8 mouse cellular contexts compared by ENCODE assay signal in genomic region chr4:107252522-107252921, GRCm38 (mm10). TPM values are rescaled to one million over a fixed set of nuclear protein-coding genes. Genes with fewer than 3 reads are reported as not detected.
A peak's percentile ranks its signal among the peaks of the same experiment; 100 is the strongest.
DNase-seq lines count a peak whose midpoint lies in the region; ATAC-seq and TF ChIP-seq lines count a peak whose summit lies in the region.

No protein-coding gene starts in this region.

- H3K4me1 ChIP-seq in liver, adult 2 months (ENCODE audit: control insufficient read depth, insufficient read depth, low read length), result peaks cover 20% of the 10 kb centered on the region
- peaks cover 33% of the 10 kb centered on the region for H3K4me1 ChIP-seq in heart, embryonic 16.5 days (ENCODE audit: control insufficient read depth, insufficient read depth, low read length)
- H3K4me1 ChIP-seq in midbrain, embryonic 11.5 days (ENCODE audit: control insufficient read depth, insufficient read depth, low read length), result 0 out of 2 replicates have a peak, but pooled peaks cover 2% of the 10 kb centered on the region

- no peak for ATAC-seq in heart, embryonic 16.5 days (replicated peaks; ENCODE audit: extremely low read depth, insufficient read depth, low FRiP score)
- no peak for ATAC-seq in midbrain, embryonic 11.5 days (ENCODE audit: low FRiP score)

- no peak for TF ChIP-seq CTCF in liver, adult 2 months (IDR thresholded peaks at IDR 0.05; ENCODE audit: low read depth, low read length)

- H3K36me3 ChIP-seq in liver, adult 2 months (ENCODE audit: control insufficient read depth, insufficient read depth, low read length), result no peaks in the 10 kb centered on the region
- H3K36me3 ChIP-seq in heart, embryonic 16.5 days (ENCODE audit: control insufficient read depth, insufficient read depth), result no peaks in the 10 kb centered on the region
- H3K36me3 ChIP-seq in midbrain, embryonic 11.5 days (ENCODE audit: control insufficient read depth, insufficient read depth, low read length), result no peaks in the 10 kb centered on the region

- peak overlapping the region; percentile 88 for H3K4me2 ChIP-seq in heart, embryonic 16.5 days (ENCODE audit: low read depth, low read length)
- peak overlapping the region; percentile 63 for H3K4me2 ChIP-seq in midbrain, embryonic 11.5 days

- H3K9me3 ChIP-seq in heart, embryonic 16.5 days (replicated peaks; ENCODE audit: control insufficient read depth, low read length), result no peaks in the 10 kb centered on the region
- no peaks in the 10 kb centered on the region for H3K9me3 ChIP-seq in midbrain, embryonic 11.5 days (ENCODE audit: control insufficient read depth, low read length)

- no peak overlapping the region for H3K27ac ChIP-seq in liver, adult 2 months (replicated peaks; ENCODE audit: insufficient read depth, low read depth, low read length)
- H3K27ac ChIP-seq in heart, embryonic 16.5 days (ENCODE audit: low read length), result 0 out of 2 replicates have a peak overlapping the region, but pooled peaks have one; percentile 4
- H3K27ac ChIP-seq in midbrain, embryonic 11.5 days (ENCODE audit: low read depth, low read length), result no peak overlapping the region

- peaks cover 19% of the 10 kb centered on the region; the same call in 1 of the 2 replicates for H3K79me2 ChIP-seq in liver, adult 2 months (ENCODE audit: control insufficient read depth, insufficient read depth, low read length)

- TF ChIP-seq POLR2A in liver, adult 2 months (IDR thresholded peaks at IDR 0.05; ENCODE audit: extremely low read depth, insufficient read depth, low read length), result no peak

- H3K9ac ChIP-seq in liver, adult 2 months (ENCODE audit: low read depth, low read length), result peak overlapping the region; percentile 85
- peak overlapping the region; percentile 92 for H3K9ac ChIP-seq in heart, embryonic 16.5 days (ENCODE audit: low read length)
- H3K9ac ChIP-seq in midbrain, embryonic 11.5 days (ENCODE audit: low read length), result peak overlapping the region; percentile 81

- no peaks in the 10 kb centered on the region for H3K27me3 ChIP-seq in liver, adult 2 months (ENCODE audit: control insufficient read depth, insufficient read depth, low read length)
- no peaks in the 10 kb centered on the region for H3K27me3 ChIP-seq in heart, embryonic 16.5 days (ENCODE audit: control insufficient read depth, insufficient read depth, low read length)
- no peaks in the 10 kb centered on the region for H3K27me3 ChIP-seq in midbrain, embryonic 11.5 days (ENCODE audit: control insufficient read depth, insufficient read depth, low read length)

- under 1% methylated on average over 11 of the region's 11 CpGs for WGBS in liver, adult 2 months
- WGBS in heart, embryonic 16.5 days, result 3% methylated on average over 11 of the region's 11 CpGs
- WGBS in midbrain, embryonic 11.5 days, result under 1% methylated on average over 11 of the region's 11 CpGs

- DNase-seq in liver, adult 2 months (ENCODE audit: extremely low read depth, low read depth, low spot score), result no peak
- no peak for DNase-seq in liver
- peak; percentile 56 for DNase-seq in cerebellum, adult 9-11 months
- peak; percentile 84 for DNase-seq in midbrain, embryonic 11.5 days (ENCODE audit: low spot score, missing footprints)
- DNase-seq in thymus, postnatal 4 days, result peak; percentile 38
- no peak for DNase-seq in left cerebral cortex, adult 9 months (ENCODE audit: low spot score in 2 of 2)
- no peak for DNase-seq in layer of hippocampus, postnatal 25 days (ENCODE audit: extremely low spot score in 1 of 2, low spot score in 1 of 2)

- peak overlapping the region; percentile 79 for H3K4me3 ChIP-seq in liver, adult 2 months (ENCODE audit: insufficient read depth, low read depth, low read length)
- H3K4me3 ChIP-seq in heart, embryonic 16.5 days (ENCODE audit: low read length), result peak overlapping the region; percentile 92
- peak overlapping the region; percentile 73 for H3K4me3 ChIP-seq in midbrain, embryonic 11.5 days (ENCODE audit: low read depth, low read length)

RNA-seq across cellular contexts. Expression of gene Lrrc42, which starts 0.8 kb away (rescaled TPM):
- 8.3 and 11.4 TPM in 2 replicates for total RNA-seq in liver, adult 2 months (2014; rRNA removed)
- polyA plus RNA-seq in liver, adult 2 months (2012; rRNA removed), result 6.3 and 6.6 TPM in 2 replicates
- polyA plus RNA-seq in heart, embryonic 16.5 days (2015; fragmentation: Nextera tagmentation; extraction: Ambion mirVana), result 40.5 and 48.3 TPM in 2 replicates
- 69.8 and 70.0 TPM in 2 replicates for polyA plus RNA-seq in midbrain, embryonic 11.5 days (2014; fragmentation: Nextera tagmentation; extraction: Ambion mirVana)
- total RNA-seq in layer of hippocampus, postnatal 25 days (2021), result 10 to 100 TPM; 33.2 to 40.4 TPM

RNA-seq across cellular contexts. Expression of gene Hspb11, which starts 0.9 kb away (rescaled TPM):
- total RNA-seq in liver, adult 2 months (2014; rRNA removed), result 9.1 and 10.2 TPM in 2 replicates
- polyA plus RNA-seq in liver, adult 2 months (2012; rRNA removed), result 0.85 and 2.0 TPM in 2 replicates
- polyA plus RNA-seq in heart, embryonic 16.5 days (2015; fragmentation: Nextera tagmentation; extraction: Ambion mirVana), result 29.1 and 34.0 TPM in 2 replicates
- 27.2 and 30.2 TPM in 2 replicates for polyA plus RNA-seq in midbrain, embryonic 11.5 days (2014; fragmentation: Nextera tagmentation; extraction: Ambion mirVana)
- 10 to 100 TPM; 24.0 to 25.9 TPM for total RNA-seq in layer of hippocampus, postnatal 25 days (2021)

RNA-seq across cellular contexts. Expression of gene Ldlrad1, which starts 43.5 kb away (rescaled TPM):
- total RNA-seq in liver, adult 2 months (2014; rRNA removed), result not detected in 2 replicates
- 0.11 TPM in 1 of 2 replicates, not detected in the other for polyA plus RNA-seq in liver, adult 2 months (2012; rRNA removed)
- not detected in 2 replicates for polyA plus RNA-seq in heart, embryonic 16.5 days (2015; fragmentation: Nextera tagmentation; extraction: Ambion mirVana)
- not detected in 2 replicates for polyA plus RNA-seq in midbrain, embryonic 11.5 days (2014; fragmentation: Nextera tagmentation; extraction: Ambion mirVana)
- not detected for total RNA-seq in layer of hippocampus, postnatal 25 days (2021)

RNA-seq across cellular contexts. Expression of gene Dio1, which starts 54.4 kb away (rescaled TPM):
- total RNA-seq in liver, adult 2 months (2014; rRNA removed), result 89.3 and 378 TPM in 2 replicates
- polyA plus RNA-seq in liver, adult 2 months (2012; rRNA removed), result 153 and 184 TPM in 2 replicates
- polyA plus RNA-seq in heart, embryonic 16.5 days (2015; fragmentation: Nextera tagmentation; extraction: Ambion mirVana), result 0.35 and 0.91 TPM in 2 replicates
- polyA plus RNA-seq in midbrain, embryonic 11.5 days (2014; fragmentation: Nextera tagmentation; extraction: Ambion mirVana), result not detected in 2 replicates
- total RNA-seq in layer of hippocampus, postnatal 25 days (2021), result not detected

Comparison
In these comparisons a context has a peak if more than half of its experiments do, and no peak if none do; other contexts are left out.
1. DNase-seq: peak in cerebellum, adult 9-11 months (single experiment), midbrain, embryonic 11.5 days (single experiment) and thymus, postnatal 4 days (single experiment); none in liver, adult 2 months (single experiment), liver (single experiment), left cerebral cortex, adult 9 months (0 of 2) and layer of hippocampus, postnatal 25 days (0 of 2).
2. Peak in every context shown above with its lines, with median percentiles within 50 percentile points of each other: H3K4me3 ChIP-seq and H3K9ac ChIP-seq.